Mouse (Mus musculus) layer of hippocampus, adult 9-10 months (tissue): ENCODE measurements at regions not wholly inside any gene's neighbourhood (a gene's known extent, or its start where the extent isn't known, plus 50 kb on each side); places are given as distances from the start of the nearest gene placed in this dataset.

Source experiments
- DNase-seq: peaks from one replicate; pipeline ENCODE4 v3.0.0; 2022; ENCODE audit warnings: low spot score

- no peak for DNase-seq
Measured at GRCm38 (mm10) chr15:36888351-36889069, 119.1 kb downstream of the Zfp706 start.

- no peak for DNase-seq
Measured at GRCm38 (mm10) chr15:36884671-36885365, 122.8 kb downstream of the Zfp706 start.

GRCm38 (mm10) chr15:36884074-36884473, 123.5 kb downstream of the Zfp706 start:
- DNase-seq: no peak

GRCm38 (mm10) chr15:36883156-36883555, 124.4 kb downstream of the Zfp706 start:
- no peak for DNase-seq

- DNase-seq: no peak
Measured at GRCm38 (mm10) chr15:36881576-36881975, 126.0 kb downstream of the Zfp706 start.

- DNase-seq: no peak
Measured at GRCm38 (mm10) chr15:36880602-36881001, 127.0 kb downstream of the Zfp706 start.

GRCm38 (mm10) chr15:36879587-36879986, 128.0 kb downstream of the Zfp706 start:
- DNase-seq: no peak

GRCm38 (mm10) chr15:36878960-36879359, 128.6 kb downstream of the Zfp706 start:
- no peak for DNase-seq

GRCm38 (mm10) chr15:36878276-36878675, 129.3 kb downstream of the Zfp706 start:
- no peak for DNase-seq

GRCm38 (mm10) chr15:36877501-36877900, 130.1 kb downstream of the Zfp706 start:
- DNase-seq: no peak

- no peak for DNase-seq
Measured at GRCm38 (mm10) chr15:36875980-36876778, 131.4 kb downstream of the Zfp706 start.

GRCm38 (mm10) chr15:36874555-36874954, 133.0 kb downstream of the Zfp706 start:
- no peak for DNase-seq

GRCm38 (mm10) chr15:36873884-36874243, 133.7 kb downstream of the Zfp706 start:
- no peak for DNase-seq

GRCm38 (mm10) chr15:36873058-36873883, 134.3 kb downstream of the Zfp706 start:
- no peak for DNase-seq

GRCm38 (mm10) chr15:36872566-36872965, 135.0 kb downstream of the Zfp706 start:
- no peak for DNase-seq

GRCm38 (mm10) chr15:36870717-36871116, 136.9 kb downstream of the Zfp706 start:
- no peak for DNase-seq

GRCm38 (mm10) chr15:36870094-36870493, 137.5 kb downstream of the Zfp706 start:
- DNase-seq: no peak

- no peak for DNase-seq
Measured at GRCm38 (mm10) chr15:36866088-36866487, 141.5 kb downstream of the Zfp706 start.

GRCm38 (mm10) chr15:36865332-36865731, 142.2 kb downstream of the Zfp706 start:
- DNase-seq: no peak

- DNase-seq: no peak
Measured at GRCm38 (mm10) chr15:36864046-36864445, 143.5 kb downstream of the Zfp706 start.

- DNase-seq: no peak
Measured at GRCm38 (mm10) chr15:36858711-36859110, 148.9 kb downstream of the Zfp706 start.

GRCm38 (mm10) chr15:36857622-36858021, 150.0 kb downstream of the Zfp706 start:
- no peak for DNase-seq
